Mouse (Mus musculus): ENCODE data around the gene Cmtm4.
A peak's percentile ranks its signal among the peaks of the same experiment; 100 is the strongest.
"Not testable (repeated sequence)": the region's sequence is repeated elsewhere in the genome, so short reads cannot be mapped to it uniquely, and the experiment has no call there.

The Cmtm4 gene

GRCm38 (mm10) chr8:104336806-104337205, 58.8 kb downstream of the Cmtm4 start:
- no peak for DNase-seq

GRCm38 (mm10) chr8:104334196-104334595, 61.4 kb downstream of the Cmtm4 start:
- DNase-seq: no peak

- no peak for DNase-seq
Observed at GRCm38 (mm10) chr8:104333786-104334185, 61.8 kb downstream of the Cmtm4 start.

- no peak for DNase-seq
Observed at GRCm38 (mm10) chr8:104332665-104333631, 62.7 kb downstream of the Cmtm4 start.

- not testable (repeated sequence) for DNase-seq
Observed at GRCm38 (mm10) chr8:104321930-104322329, 73.7 kb downstream of the Cmtm4 start, which contains the start of gene Cmtm2b. TSS of gene Cmtm2b (plus strand) at chr8:104322230.

- DNase-seq: not testable (repeated sequence)
Observed at GRCm38 (mm10) chr8:104321267-104321666, 74.3 kb downstream of the Cmtm4 start, which contains the start of gene Gm11020. TSS of gene Gm11020 (plus strand) at chr8:104321567.

GRCm38 (mm10) chr8:104313311-104313710, 82.3 kb downstream of the Cmtm4 start:
- DNase-seq: peak; percentile 28 to 39

- DNase-seq: not testable (repeated sequence)
Observed at GRCm38 (mm10) chr8:104312023-104312422, 83.6 kb downstream of the Cmtm4 start.

GRCm38 (mm10) chr8:104309441-104310155, 86.0 kb downstream of the Cmtm4 start, which contains the start of the genes Gm45711 and Cmtm1:
TSS of gene Gm45711 (minus strand) at chr8:104310081.
TSS of gene Cmtm1 (minus strand) at chr8:104310145.
- not testable (repeated sequence) for DNase-seq

- DNase-seq: not testable (repeated sequence)
Observed at GRCm38 (mm10) chr8:104308341-104308740, 87.3 kb downstream of the Cmtm4 start.

- no peak for DNase-seq
Observed at GRCm38 (mm10) chr8:104304962-104305361, 90.6 kb downstream of the Cmtm4 start.

- not testable (repeated sequence) for DNase-seq
Observed at GRCm38 (mm10) chr8:104302536-104302935, 93.1 kb downstream of the Cmtm4 start.

GRCm38 (mm10) chr8:104301577-104301976, 94.0 kb downstream of the Cmtm4 start:
- peak in 1 of 2 experiments; percentile 11 for DNase-seq

Data from kidney, postnatal 4 days (tissue).